Mouse (Mus musculus): Measurements from ENCODE around the gene Zc2hc1c. TPM values are rescaled to one million over a fixed set of nuclear protein-coding genes. Genes with fewer than 3 reads are reported as not detected.

Zc2hc1c gene
- total and polyA plus RNA-seq, 3 experiments: 0.08 to 0.13 TPM; not detected in 1

DNA sequence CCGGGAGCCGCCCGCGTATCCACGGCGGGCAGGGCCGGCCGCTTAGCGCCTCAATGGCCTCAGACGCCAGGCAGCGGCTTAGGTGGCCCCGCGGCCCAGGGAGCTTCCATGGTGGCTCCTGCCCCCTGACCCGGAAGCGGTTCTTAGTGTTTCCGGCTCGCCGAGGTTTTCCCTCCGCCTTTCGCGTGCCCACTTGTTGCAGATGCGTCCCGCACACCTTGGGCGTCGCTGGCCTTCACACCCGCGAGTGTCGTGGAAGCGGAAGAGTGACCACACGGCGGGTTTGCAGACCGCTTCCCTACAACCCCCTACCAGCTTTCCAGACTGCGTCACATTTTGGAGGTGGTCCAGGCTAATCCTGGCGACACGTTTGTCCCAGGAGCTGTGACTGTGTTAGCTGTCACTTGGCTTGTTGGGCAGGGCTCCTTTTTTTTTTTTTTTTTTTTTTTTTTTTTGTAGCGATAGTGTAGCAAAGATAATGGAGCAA is 50.9 kb downstream of the Zc2hc1c start, which contains the start of gene Nek9 (continued):
- 0 out of 4 replicates have a peak, but pooled peaks of 1 of the 2 experiments have one; percentile 1 for TF ChIP-seq CTCF (conservative IDR thresholded peaks at IDR 0.05 in 1 of 2, IDR thresholded peaks at IDR 0.05 in 1 of 2; ENCODE audit: low read depth in 2 of 2, low read length in 2 of 2)
- 0 out of 2 replicates have a peak, but pooled peaks have one; percentile 22 for TF ChIP-seq EP300 (IDR thresholded peaks at IDR 0.05; ENCODE audit: low read length)
- TF ChIP-seq CHD2 (IDR thresholded peaks at IDR 0.05; ENCODE audit: low read length): peak; percentile 97
- TF ChIP-seq MXI1 (IDR thresholded peaks at IDR 0.05; ENCODE audit: low read depth, low read length): peak; percentile 93
- peak; percentile 41; the same call in 1 of the 2 replicates for TF ChIP-seq E2F4 (IDR thresholded peaks at IDR 0.05; ENCODE audit: insufficient replicate concordance, low read depth, low read length)
- peak; percentile 51; the same call in 1 of the 2 replicates for TF ChIP-seq MAFK (IDR thresholded peaks at IDR 0.05; ENCODE audit: insufficient replicate concordance, low read length)
- TF ChIP-seq RCOR1 (conservative IDR thresholded peaks at IDR 0.05; ENCODE audit: low read depth, low read length): peak; percentile 78
- TF ChIP-seq SMC3 (IDR thresholded peaks at IDR 0.05; ENCODE audit: low read depth, low read length): no peak; the same call in 1 of the 2 replicates
- peak; percentile 88 for TF ChIP-seq POLR2A (IDR thresholded peaks at IDR 0.05; ENCODE audit: low read depth, low read length)
- TF ChIP-seq JUND (conservative IDR thresholded peaks at IDR 0.05; ENCODE audit: low read depth, low read length): no peak

DNA sequence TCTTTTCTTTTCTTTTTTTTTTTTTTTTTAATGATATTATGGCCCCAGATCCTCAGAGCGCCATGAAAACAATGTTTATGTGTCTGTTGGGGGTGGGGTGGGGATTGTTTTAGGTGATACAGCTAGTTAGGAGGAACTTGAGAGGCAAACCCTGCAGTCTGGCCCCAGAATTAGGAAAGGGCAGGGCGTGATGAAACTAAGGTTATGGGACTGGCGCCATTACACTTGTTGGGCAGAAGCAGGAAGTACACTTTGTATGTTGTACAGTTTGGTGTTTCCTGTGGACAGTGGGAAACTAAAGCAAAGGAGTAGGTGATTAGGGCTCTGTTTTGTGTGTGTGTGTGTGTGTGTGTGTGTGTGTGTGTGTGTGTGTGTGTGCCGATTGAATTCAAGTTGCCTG is 51.6 kb downstream of the Zc2hc1c start:
- Histone ChIP-seq H3K9me3 (replicated peaks; ENCODE audit: low read length) (no peaks in the 10 kb centered on the region), H3K4me1 (ENCODE audit: control insufficient read depth in 1 of 2, insufficient read depth in 2 of 2) (peaks cover 3 to 29% of the 10 kb centered on the region in 2 experiments), H3K27ac (ENCODE audit: insufficient read depth, low read depth) (peak overlapping the region; percentile 74), H3K4me3 (replicated peaks in 1 of 3; ENCODE audit: low read depth in 2 of 3, low read length in 2 of 3, poor library complexity in 1 of 3) (peak overlapping the region; percentile 81 to 93 (median 87)), H3K4me2 (ENCODE audit: insufficient read depth, low read depth, poor library complexity, severe bottlenecking) (peak overlapping the region; percentile 86), H3K9ac (ENCODE audit: insufficient read depth, low read depth) (peak overlapping the region; percentile 90), H3K27me3 (replicated peaks) (no peaks in the 10 kb centered on the region), H3K79me2 (replicated peaks; ENCODE audit: control insufficient read depth, extremely low read depth, insufficient read depth, poor library complexity, severe bottlenecking) (peaks cover 17% of the 10 kb centered on the region), H3K36me3 (replicated peaks in 1 of 2; ENCODE audit: control insufficient read depth in 1 of 2, insufficient read depth in 1 of 2, low read length in 1 of 2) (peaks cover 25 to 46% of the 10 kb centered on the region in 2 experiments)
- DNase-seq (ENCODE audit: extremely low read depth): peak; percentile 65
- peak; percentile 68; the same call in 1 of the 2 replicates for TF ChIP-seq POLR2AphosphoS2 (IDR thresholded peaks at IDR 0.05; ENCODE audit: low read depth, low read length)
- TF ChIP-seq MXI1 (IDR thresholded peaks at IDR 0.05; ENCODE audit: low read depth, low read length): no peak
- no peak for TF ChIP-seq JUND (conservative IDR thresholded peaks at IDR 0.05; ENCODE audit: low read depth, low read length)
- peak; percentile 37; the same call in 1 of the 2 replicates for TF ChIP-seq MEF2A (IDR thresholded peaks at IDR 0.05; ENCODE audit: borderline replicate concordance, low read depth, low read length)
- no peak for TF ChIP-seq USF1 (IDR thresholded peaks at IDR 0.05; ENCODE audit: low read depth, low read length)
- TF ChIP-seq CHD2 (IDR thresholded peaks at IDR 0.05; ENCODE audit: low read length): no peak
- TF ChIP-seq ELF1 (IDR thresholded peaks at IDR 0.05; ENCODE audit: low read depth, low read length): peak; percentile 70
- TF ChIP-seq MAFK (IDR thresholded peaks at IDR 0.05; ENCODE audit: insufficient replicate concordance, low read length): no peak
- TF ChIP-seq POLR2A (IDR thresholded peaks at IDR 0.05; ENCODE audit: low read depth, low read length): peak; percentile 32; the same call in 1 of the 2 replicates
- no peak for TF ChIP-seq RAD21 (IDR thresholded peaks at IDR 0.05; ENCODE audit: low read depth, low read length)
- TF ChIP-seq JUN (IDR thresholded peaks at IDR 0.05; ENCODE audit: insufficient read depth, low read depth, low read length): no peak
- TF ChIP-seq TCF12 (IDR thresholded peaks at IDR 0.05; ENCODE audit: low read depth, low read length): 0 out of 2 replicates have a peak, but pooled peaks have one; percentile 18
- TF ChIP-seq BHLHE40 (IDR thresholded peaks at IDR 0.05; ENCODE audit: low read depth, low read length): no peak
- in situ Hi-C loops (cut with MboI; ENCODE audit: low pct_ligation_motif_present, low pct_unique_long_range_greater_than_20kb, low sequenced_read_pairs) (no loop called here), dilution Hi-C loops (cut with MboI; ENCODE audit: extremely low pct_ligation_motif_present, extremely low pct_unique_long_range_greater_than_20kb, low sequenced_read_pairs) (no loop called here)
